Mouse (Mus musculus) embryonic facial prominence, embryonic 15.5 days (tissue): ENCODE data around the gene Rasd1. TPM values are rescaled to one million over a fixed set of nuclear protein-coding genes. Genes with fewer than 3 reads are reported as not detected.

Experiments
- ATAC-seq: fragments of 200-750 bp; cut with Nextera tagmentation; 2 replicates; pipeline ENCODE4 v1.8.0; 2017; ENCODE audit warnings: low read depth, moderate TSS enrichment; ENCODE audit not compliant: insufficient number of reproducible peaks, low FRiP score, low TSS enrichment
- H3K27ac ChIP-seq: fragments of 300-500 bp; sonication (generic); replicated peaks from 2 replicates; pipeline ENCODE4 v1.5.1; 2015; ENCODE audit warnings: mild to moderate bottlenecking, inconsistent platforms
- H3K27me3 ChIP-seq: fragments of 300-500 bp; sonication (generic); 2 replicates; pipeline ENCODE4 v1.6.1; 2015; ENCODE audit warnings: inconsistent platforms
- H3K36me3 ChIP-seq: fragments of 300-500 bp; sonication (generic); 2 replicates; pipeline ENCODE4 v1.6.1; 2015; ENCODE audit warnings: mild to moderate bottlenecking, inconsistent platforms
- H3K4me1 ChIP-seq: fragments of 300-500 bp; sonication (generic); 2 replicates; pipeline ENCODE4 v1.6.1; 2015; ENCODE audit warnings: inconsistent platforms
- H3K4me2 ChIP-seq: fragments of 300-500 bp; sonication (generic); replicated peaks from 2 replicates; pipeline ENCODE4 v1.6.1; 2015; ENCODE audit warnings: mild to moderate bottlenecking, inconsistent platforms
- H3K4me3 ChIP-seq: fragments of 300-500 bp; sonication (generic); replicated peaks from 2 replicates; pipeline ENCODE4 v1.5.1; 2015; ENCODE audit warnings: mild to moderate bottlenecking, inconsistent platforms
- H3K9ac ChIP-seq: fragments of 300-500 bp; sonication (generic); 2 replicates; pipeline ENCODE4 v1.6.1; 2015; ENCODE audit warnings: inconsistent platforms
- H3K9me3 ChIP-seq: fragments of 300-500 bp; sonication (generic); replicated peaks from 2 replicates; pipeline ENCODE4 v1.6.1; 2016; ENCODE audit warnings: inconsistent platforms
- WGBS: fragments of 180-500 bp; shearing (Covaris S2); methylation state at CpG from one replicate; pipeline ENCODE4 v1.1.7; 2015; 5-methylcytosine and 5-hydroxymethylcytosine counted together
- polyA plus RNA-seq: library from polyadenylated mRNA; unstranded; fragments of >200 nt; fragmentation: Nextera tagmentation; extraction: Ambion mirVana; gene quantifications from 2 replicates; pipeline ENCODE4 v1.2.1, GENCODE M21; 2015

Gene Rasd1
- polyA plus RNA-seq, 1 experiment from 2014 or later = 3.1 TPM

DNA sequence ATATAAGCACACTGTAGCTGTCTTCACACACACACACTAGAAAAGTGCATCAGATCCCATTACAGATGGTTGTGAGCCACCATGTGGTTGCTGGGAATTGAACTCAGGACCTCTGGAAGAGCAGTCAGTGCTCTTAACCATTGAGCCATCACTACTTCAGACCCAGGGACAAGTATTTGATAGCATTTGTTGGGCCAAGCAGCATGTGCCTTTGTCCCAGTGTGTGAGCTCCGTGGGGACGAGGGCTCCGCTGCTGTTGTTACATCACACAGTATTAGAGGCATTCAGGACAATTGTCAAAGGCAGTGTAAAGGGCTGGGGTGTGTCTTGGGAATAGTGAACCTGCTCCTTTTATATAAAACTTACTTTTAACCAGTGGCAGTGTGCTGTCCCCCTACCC, 27.7 kb downstream of the Rasd1 start:
- H3K36me3 ChIP-seq = no peaks in the 10 kb centered on the region
- no peak for ATAC-seq
- H3K9me3 ChIP-seq = no peaks in the 10 kb centered on the region
- no peaks in the 10 kb centered on the region for H3K27me3 ChIP-seq
- no peak overlapping the region for H3K27ac ChIP-seq
- H3K9ac ChIP-seq = no peak overlapping the region
- WGBS = 69% methylated on average over 3 of the region's 3 CpGs
- H3K4me3 ChIP-seq = no peak overlapping the region
- no peaks in the 10 kb centered on the region for H3K4me1 ChIP-seq
- no peak overlapping the region for H3K4me2 ChIP-seq

GRCm38 (mm10) chr11:59933943-59934342, 30.8 kb downstream of the Rasd1 start:
- no peak overlapping the region for H3K4me2 ChIP-seq
- no peak overlapping the region for H3K27ac ChIP-seq
- H3K9me3 ChIP-seq = no peaks in the 10 kb centered on the region
- ATAC-seq = no peak
- H3K36me3 ChIP-seq = no peaks in the 10 kb centered on the region
- H3K4me1 ChIP-seq = no peaks in the 10 kb centered on the region
- H3K27me3 ChIP-seq = 0 out of 2 replicates have a peak, but pooled peaks cover 7% of the 10 kb centered on the region
- no peak overlapping the region for H3K4me3 ChIP-seq
- no peak overlapping the region for H3K9ac ChIP-seq
- 48% methylated on average over 12 of the region's 12 CpGs for WGBS

- no peak overlapping the region for H3K4me3 ChIP-seq
- no peak overlapping the region for H3K4me2 ChIP-seq
- H3K4me1 ChIP-seq = no peaks in the 10 kb centered on the region
- no peak overlapping the region for H3K9ac ChIP-seq
- ATAC-seq = no peak
- 67% methylated on average over 9 of the region's 9 CpGs for WGBS
- no peak overlapping the region for H3K27ac ChIP-seq
- no peaks in the 10 kb centered on the region for H3K36me3 ChIP-seq
- H3K9me3 ChIP-seq = no peaks in the 10 kb centered on the region
- 0 out of 2 replicates have a peak, but pooled peaks cover 7% of the 10 kb centered on the region for H3K27me3 ChIP-seq
Measured at GRCm38 (mm10) chr11:59932560-59933337, 32.0 kb downstream of the Rasd1 start.

GRCm38 (mm10) chr11:59930031-59930430, 34.7 kb downstream of the Rasd1 start:
- 66% methylated on average over 4 of the region's 4 CpGs for WGBS
- ATAC-seq = no peak

GRCm38 (mm10) chr11:59921265-59921664, 43.5 kb downstream of the Rasd1 start:
- no peak overlapping the region for H3K4me3 ChIP-seq
- H3K9ac ChIP-seq = no peak overlapping the region
- ATAC-seq = no peak
- no peak overlapping the region for H3K4me2 ChIP-seq
- H3K36me3 ChIP-seq = no peaks in the 10 kb centered on the region
- no peaks in the 10 kb centered on the region for H3K9me3 ChIP-seq
- H3K27ac ChIP-seq = no peak overlapping the region
- no peaks in the 10 kb centered on the region for H3K27me3 ChIP-seq
- 15% methylated on average over 7 of the region's 7 CpGs for WGBS
- 0 out of 2 replicates have a peak, but pooled peaks cover 4% of the 10 kb centered on the region for H3K4me1 ChIP-seq

More at GRCm38 (mm10) chr11:59930031-59930430, 34.7 kb downstream of the Rasd1 start:
- Histone ChIP-seq H3K36me3 (no peaks in the 10 kb centered on the region), H3K9me3 (no peaks in the 10 kb centered on the region), H3K4me1 (no peaks in the 10 kb centered on the region), H3K4me2 (no peak overlapping the region), H3K27ac (no peak overlapping the region), H3K9ac (no peak overlapping the region), H3K27me3 (0 out of 2 replicates have a peak, but pooled peaks cover 7% of the 10 kb centered on the region), H3K4me3 (no peak overlapping the region)

- Histone ChIP-seq H3K4me2 (no peak overlapping the region), H3K9me3 (no peaks in the 10 kb centered on the region), H3K9ac (no peak overlapping the region), H3K27me3 (no peaks in the 10 kb centered on the region), H3K36me3 (no peaks in the 10 kb centered on the region), H3K27ac (no peak overlapping the region), H3K4me1 (0 out of 2 replicates have a peak, but pooled peaks cover 4% of the 10 kb centered on the region), H3K4me3 (no peak overlapping the region)
- 51% methylated on average over 5 of the region's 5 CpGs for WGBS
- no peak for ATAC-seq
Measured at GRCm38 (mm10) chr11:59920331-59920730, 44.4 kb downstream of the Rasd1 start.

DNA sequence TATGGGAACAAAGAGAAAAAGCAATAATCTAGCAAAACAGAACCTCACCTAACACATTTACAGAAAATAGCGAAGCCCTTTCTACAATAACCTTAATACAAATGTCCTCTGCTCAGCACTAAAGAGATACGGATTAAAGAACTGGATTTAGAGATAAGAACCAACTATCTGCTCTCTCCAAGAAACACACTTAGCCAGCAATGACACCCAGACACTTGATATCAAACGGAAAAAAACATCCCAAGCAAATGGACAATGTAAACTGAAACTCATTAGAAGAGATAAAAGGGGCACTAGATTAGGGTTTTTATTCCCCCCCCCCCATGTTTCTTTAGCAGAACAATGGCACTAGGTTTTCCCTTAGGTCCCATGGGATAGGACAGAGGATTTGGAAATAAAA, 45.3 kb downstream of the Rasd1 start:
- no peak overlapping the region for H3K4me3 ChIP-seq
- 0 out of 2 replicates have a peak, but pooled peaks cover 4% of the 10 kb centered on the region for H3K4me1 ChIP-seq
- H3K27me3 ChIP-seq = no peaks in the 10 kb centered on the region
- no peaks in the 10 kb centered on the region for H3K36me3 ChIP-seq
- H3K4me2 ChIP-seq = no peak overlapping the region
- no peak overlapping the region for H3K27ac ChIP-seq
- H3K9me3 ChIP-seq = no peaks in the 10 kb centered on the region
- ATAC-seq = no peak
- 71% methylated on average over 3 of the region's 3 CpGs for WGBS
- no peak overlapping the region for H3K9ac ChIP-seq

- no peaks in the 10 kb centered on the region for H3K27me3 ChIP-seq
- no peak overlapping the region for H3K9ac ChIP-seq
- no peaks in the 10 kb centered on the region for H3K9me3 ChIP-seq
- H3K4me1 ChIP-seq = 0 out of 2 replicates have a peak, but pooled peaks cover 4% of the 10 kb centered on the region
- H3K4me3 ChIP-seq = no peak overlapping the region
- 41% methylated on average over 4 of the region's 4 CpGs for WGBS
- ATAC-seq = no peak
- H3K27ac ChIP-seq = no peak overlapping the region
- H3K4me2 ChIP-seq = no peak overlapping the region
- H3K36me3 ChIP-seq = no peaks in the 10 kb centered on the region
Measured at GRCm38 (mm10) chr11:59918014-59918413, 46.7 kb downstream of the Rasd1 start.

DNA sequence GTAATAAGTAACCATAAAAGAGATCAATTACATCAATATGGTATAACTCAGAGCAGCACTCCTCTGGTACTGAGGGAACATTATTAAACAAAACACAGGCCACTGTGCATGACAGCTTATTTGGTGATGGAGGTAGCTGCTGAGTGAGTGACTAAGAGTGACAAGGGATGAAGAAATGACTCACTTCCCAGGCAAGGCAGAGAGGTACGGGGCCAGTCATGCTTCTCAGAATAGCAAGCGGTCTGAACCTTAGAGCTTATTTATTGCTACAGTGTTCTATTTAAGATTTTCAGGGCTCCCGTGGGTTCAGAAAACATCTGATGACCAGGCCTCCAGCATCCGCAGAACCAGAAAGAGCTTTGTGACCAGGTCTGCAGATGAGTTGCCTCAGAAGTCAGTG, 51.0 kb downstream of the Rasd1 start:
- no peak overlapping the region for H3K4me3 ChIP-seq
- H3K9me3 ChIP-seq = no peaks in the 10 kb centered on the region
- no peaks in the 10 kb centered on the region for H3K36me3 ChIP-seq
- H3K4me2 ChIP-seq = no peak overlapping the region
- H3K27me3 ChIP-seq = no peaks in the 10 kb centered on the region
- no peaks in the 10 kb centered on the region for H3K4me1 ChIP-seq
- 77% methylated on average over 4 of the region's 4 CpGs for WGBS
- no peak overlapping the region for H3K9ac ChIP-seq
- no peak overlapping the region for H3K27ac ChIP-seq
- ATAC-seq = no peak

Other genes starting within 250 kb of the Rasd1 start
- gene Pld6, start 177.3 kb downstream of the Rasd1 start, polyA plus RNA-seq = 2.8 and 3.8 TPM in 2 replicates
- gene Flcn, start 154.9 kb downstream of the Rasd1 start, polyA plus RNA-seq = 36.6 and 38.9 TPM in 2 replicates
- gene Nt5m, start 125.5 kb downstream of the Rasd1 start, polyA plus RNA-seq = 42.7 and 43.4 TPM in 2 replicates
- 175 and 181 TPM in 2 replicates for gene Cops3, start 125.1 kb downstream of the Rasd1 start, polyA plus RNA-seq
- gene Med9, start 16.7 kb downstream of the Rasd1 start, polyA plus RNA-seq = 37.6 and 39.4 TPM in 2 replicates
- gene Pemt, start 81.5 kb upstream of the Rasd1 start, polyA plus RNA-seq = 5.9 and 6.8 TPM in 2 replicates
- gene Rai1, start 140.1 kb upstream of the Rasd1 start, polyA plus RNA-seq = 22.2 and 25.4 TPM in 2 replicates